Mouse (Mus musculus) brown adipose tissue, adult 24 weeks (tissue): ENCODE data around the gene Parva. TPM values are rescaled to one million over a fixed set of nuclear protein-coding genes. Genes with fewer than 3 reads are reported as not detected.

ENCODE experiments used
- H3K27ac ChIP-seq: fragments of 200-500 bp; replicated peaks from 2 replicates; pipeline ENCODE4 v1.5.1; 2012; ENCODE audit warnings: low read depth, mild to moderate bottlenecking, low read length
- H3K4me1 ChIP-seq: fragments of 200-500 bp; 2 replicates; pipeline ENCODE4 v1.6.1; 2012; ENCODE audit warnings: low read length, mixed read lengths; ENCODE audit not compliant: control insufficient read depth, insufficient read depth, insufficient read length
- H3K4me3 ChIP-seq: fragments of 200-500 bp; 2 replicates; pipeline ENCODE4 v1.5.1; 2012; ENCODE audit warnings: low read depth, mild to moderate bottlenecking, low read length, moderate library complexity; ENCODE audit not compliant: insufficient read depth
- polyA plus RNA-seq: library from polyadenylated mRNA; stranded (reverse); fragments of >200 nt; gene quantifications from 2 replicates; pipeline ENCODE4 v1.2.4, GENCODE M21; 2012; ENCODE audit not compliant: missing spikeins, insufficient read depth, insufficient read length

The Parva gene
- polyA plus RNA-seq, 1 experiment = 32.1 TPM

GRCm38 (mm10) chr7:112549136-112549535, 121.8 kb downstream of the Parva start:
- Histone ChIP-seq H3K4me1 (no peaks in the 10 kb centered on the region), H3K27ac (no peak overlapping the region), H3K4me3 (no peak overlapping the region)

- Histone ChIP-seq H3K4me3 (no peak overlapping the region), H3K4me1 (peaks cover 3% of the 10 kb centered on the region; the same call in 1 of the 2 replicates), H3K27ac (no peak overlapping the region)
These were observed 134.2 kb downstream of the Parva start for GRCm38 (mm10) chr7:112561504-112561903.

- H3K27ac ChIP-seq = no peak overlapping the region
- no peaks in the 10 kb centered on the region for H3K4me1 ChIP-seq
These were observed 139.7 kb downstream of the Parva start for GRCm38 (mm10) chr7:112567004-112567403.

GRCm38 (mm10) chr7:112568961-112569360, 141.7 kb downstream of the Parva start:
- H3K4me3 ChIP-seq = no peak overlapping the region
- H3K27ac ChIP-seq = no peak overlapping the region
- no peaks in the 10 kb centered on the region for H3K4me1 ChIP-seq

More at GRCm38 (mm10) chr7:112567004-112567403, 139.7 kb downstream of the Parva start:
- no peak overlapping the region for H3K4me3 ChIP-seq

GRCm38 (mm10) chr7:112581621-112582020, 154.3 kb downstream of the Parva start:
- Histone ChIP-seq H3K27ac (no peak overlapping the region), H3K4me1 (no peaks in the 10 kb centered on the region; the same call in 1 of the 2 replicates), H3K4me3 (no peak overlapping the region)

GRCm38 (mm10) chr7:112582882-112583405, 155.6 kb downstream of the Parva start:
- Histone ChIP-seq H3K4me1 (no peaks in the 10 kb centered on the region; the same call in 1 of the 2 replicates), H3K4me3 (no peak overlapping the region), H3K27ac (no peak overlapping the region)

- Histone ChIP-seq H3K4me3 (no peak overlapping the region), H3K4me1 (no peaks in the 10 kb centered on the region), H3K27ac (no peak overlapping the region)
These were observed 160.1 kb downstream of the Parva start for GRCm38 (mm10) chr7:112587449-112587848.

GRCm38 (mm10) chr7:112589530-112589929, 162.2 kb downstream of the Parva start:
- no peak overlapping the region for H3K27ac ChIP-seq
- H3K4me3 ChIP-seq = no peak overlapping the region
- no peaks in the 10 kb centered on the region for H3K4me1 ChIP-seq

GRCm38 (mm10) chr7:112593586-112593985, 166.3 kb downstream of the Parva start:
- Histone ChIP-seq H3K4me3 (no peak overlapping the region), H3K4me1 (peaks cover 4% of the 10 kb centered on the region; the same call in 1 of the 2 replicates), H3K27ac (no peak overlapping the region)

GRCm38 (mm10) chr7:112595226-112595850, 168.0 kb downstream of the Parva start:
- Histone ChIP-seq H3K27ac (no peak overlapping the region), H3K4me1 (peaks cover 8% of the 10 kb centered on the region), H3K4me3 (no peak overlapping the region)

GRCm38 (mm10) chr7:112599650-112600049, 172.3 kb downstream of the Parva start:
- Histone ChIP-seq H3K4me3 (no peak overlapping the region), H3K27ac (peak overlapping the region; percentile 42; the same call in 1 of the 2 replicates), H3K4me1 (peaks cover 19% of the 10 kb centered on the region)

GRCm38 (mm10) chr7:112600163-112600562, 172.9 kb downstream of the Parva start:
- peaks cover 17% of the 10 kb centered on the region for H3K4me1 ChIP-seq
- H3K27ac ChIP-seq = no peak overlapping the region
- H3K4me3 ChIP-seq = no peak overlapping the region

GRCm38 (mm10) chr7:112602966-112603365, 175.7 kb downstream of the Parva start:
- H3K4me3 ChIP-seq = no peak overlapping the region
- H3K4me1 ChIP-seq = peaks cover 14% of the 10 kb centered on the region
- H3K27ac ChIP-seq = peak overlapping the region; percentile 56; the same call in 1 of the 2 replicates

GRCm38 (mm10) chr7:112603496-112604170, 176.3 kb downstream of the Parva start:
- peak overlapping the region; percentile 56; the same call in 1 of the 2 replicates for H3K27ac ChIP-seq
- H3K4me1 ChIP-seq = peaks cover 14% of the 10 kb centered on the region
- H3K4me3 ChIP-seq = no peak overlapping the region

GRCm38 (mm10) chr7:112604209-112604608, 176.9 kb downstream of the Parva start:
- Histone ChIP-seq H3K4me3 (no peak overlapping the region), H3K27ac (no peak overlapping the region), H3K4me1 (peaks cover 14% of the 10 kb centered on the region)
